Mouse (Mus musculus) ES-Bruce4 (cell line): ENCODE measurements around the gene Coasy.

Experiments
- CTCF ChIP-seq: IDR thresholded peaks from one replicate; pipeline ENCODE4 v1.8.1; 2011; ENCODE audit warnings: low read depth, low read length
- EP300 ChIP-seq: IDR thresholded peaks from 2 replicates; pipeline ENCODE4 v1.6.1; 2011; ENCODE audit warnings: low read depth, low read length; ENCODE audit not compliant: insufficient read depth
- POLR2A ChIP-seq: IDR thresholded peaks from one replicate; pipeline ENCODE4 v1.8.1; 2011; ENCODE audit warnings: low read length; ENCODE audit not compliant: insufficient read depth

DNA sequence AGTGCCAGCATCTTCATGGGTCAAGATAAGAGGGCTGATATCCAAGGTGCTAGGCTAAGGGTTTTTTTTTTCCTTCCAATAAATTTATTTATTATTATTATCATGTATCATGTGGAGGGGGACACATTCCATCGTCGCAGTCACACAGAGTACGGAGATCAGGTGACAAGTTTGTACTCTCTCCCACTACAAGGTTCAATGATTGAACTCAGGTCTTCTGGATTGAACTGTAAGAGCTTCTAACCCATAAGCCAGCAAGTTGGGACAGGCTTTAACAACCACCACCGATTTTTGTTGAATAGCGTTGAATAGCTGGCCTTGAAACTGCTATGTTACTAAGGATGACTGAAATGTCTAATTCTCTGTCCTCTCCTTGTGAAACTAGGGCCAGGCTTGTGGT lies 1.9 kb upstream of the Coasy start:
- TF ChIP-seq POLR2A (no peak), EP300 (no peak), CTCF (no peak)
